Mouse (Mus musculus): Measurements from ENCODE around the gene Slc2a1. TPM values are rescaled to one million over a fixed set of nuclear protein-coding genes. Genes with fewer than 3 reads are reported as not detected.

Slc2a1 gene
- polyA plus RNA-seq, 1 experiment from 2014 or later, result 293 TPM

GRCm38 (mm10) chr4:119115611-119116070 is 7.1 kb downstream of the Slc2a1 start:
- H3K9me3 ChIP-seq (replicated peaks), result no peaks in the 10 kb centered on the region
- peak; percentile 24; the same call in 1 of the 2 replicates for ATAC-seq (ENCODE audit: insufficient read depth)
- H3K9ac ChIP-seq, result no peak overlapping the region
- H3K27me3 ChIP-seq, result no peaks in the 10 kb centered on the region
- H3K27ac ChIP-seq (replicated peaks), result peak overlapping the region; percentile 53
- peaks cover 99% of the 10 kb centered on the region for H3K4me1 ChIP-seq (replicated peaks)
- H3K36me3 ChIP-seq (replicated peaks), result peaks cover 100% of the 10 kb centered on the region
- WGBS (ENCODE audit: insufficient replicate concordance), result 30% methylated on average over 6 of the region's 6 CpGs
- peak overlapping the region; percentile 25 for H3K4me2 ChIP-seq
- H3K4me3 ChIP-seq (replicated peaks), result peak overlapping the region; percentile 96; the same call in 1 of the 2 replicates

- Histone ChIP-seq H3K4me1 (replicated peaks) (peaks cover 99% of the 10 kb centered on the region), H3K9me3 (replicated peaks) (no peaks in the 10 kb centered on the region), H3K27me3 (no peaks in the 10 kb centered on the region), H3K36me3 (replicated peaks) (peaks cover 100% of the 10 kb centered on the region), H3K4me2 (peak overlapping the region; percentile 5; the same call in 1 of the 2 replicates), H3K27ac (replicated peaks) (peak overlapping the region; percentile 53), H3K9ac (0 out of 2 replicates have a peak overlapping the region, but pooled peaks have one; percentile 4), H3K4me3 (replicated peaks) (0 out of 2 replicates have a peak overlapping the region, but pooled peaks have one; percentile 96)
- peak; percentile 35 for ATAC-seq (ENCODE audit: insufficient read depth)
- 59% methylated on average over 1 of the region's 1 CpGs for WGBS (ENCODE audit: insufficient replicate concordance)
Measured at GRCm38 (mm10) chr4:119116336-119116735, 7.8 kb downstream of the Slc2a1 start.

- peak overlapping the region; percentile 10; the same call in 1 of the 2 replicates for H3K4me2 ChIP-seq
Measured at GRCm38 (mm10) chr4:119117571-119117970, 9.1 kb downstream of the Slc2a1 start.

GRCm38 (mm10) chr4:119118659-119119077 is 10.2 kb downstream of the Slc2a1 start:
- Histone ChIP-seq H3K4me1 (replicated peaks) (peaks cover 99% of the 10 kb centered on the region), H3K36me3 (replicated peaks) (peaks cover 100% of the 10 kb centered on the region), H3K27ac (replicated peaks) (peak overlapping the region; percentile 71), H3K9ac (0 out of 2 replicates have a peak overlapping the region, but pooled peaks have one; percentile 20), H3K4me2 (peak overlapping the region; percentile 25; the same call in 1 of the 2 replicates), H3K9me3 (replicated peaks) (no peaks in the 10 kb centered on the region), H3K4me3 (replicated peaks) (peak overlapping the region; percentile 5; the same call in 1 of the 2 replicates), H3K27me3 (no peaks in the 10 kb centered on the region)
- WGBS (ENCODE audit: insufficient replicate concordance), result 58% methylated on average over 4 of the region's 4 CpGs
- ATAC-seq (ENCODE audit: insufficient read depth), result 0 out of 2 replicates have a peak, but pooled peaks have one; percentile 2

More at GRCm38 (mm10) chr4:119117571-119117970, 9.1 kb downstream of the Slc2a1 start:
- peaks cover 99% of the 10 kb centered on the region for H3K4me1 ChIP-seq (replicated peaks)
- no peaks in the 10 kb centered on the region for H3K9me3 ChIP-seq (replicated peaks)
- H3K9ac ChIP-seq, result no peak overlapping the region
- H3K36me3 ChIP-seq (replicated peaks), result peaks cover 100% of the 10 kb centered on the region
- WGBS (ENCODE audit: insufficient replicate concordance), result 78% methylated on average over 5 of the region's 5 CpGs
- H3K4me3 ChIP-seq (replicated peaks), result no peak overlapping the region
- ATAC-seq (ENCODE audit: insufficient read depth), result no peak
- peak overlapping the region; percentile 8; the same call in 1 of the 2 replicates for H3K27ac ChIP-seq (replicated peaks)
- no peaks in the 10 kb centered on the region for H3K27me3 ChIP-seq

DNA sequence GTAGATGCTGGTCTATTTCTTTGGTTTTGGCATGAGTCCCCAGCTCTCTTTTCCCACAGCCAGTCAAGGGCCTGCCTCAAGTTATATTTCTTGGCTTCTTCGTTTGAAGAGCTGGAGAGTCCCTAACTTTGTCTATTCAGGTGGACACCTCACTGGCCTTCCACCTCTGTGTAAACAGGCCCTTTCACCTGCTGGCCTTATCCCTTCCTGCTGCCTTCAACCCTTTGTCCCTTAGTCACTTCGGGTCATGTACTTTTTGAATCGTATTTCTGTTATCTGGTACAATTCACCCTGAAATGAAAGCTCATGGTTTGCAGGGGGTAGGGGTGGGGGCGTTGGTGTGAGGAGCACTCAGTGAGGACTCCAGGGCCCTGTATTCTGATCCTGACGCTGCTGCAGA is 10.8 kb downstream of the Slc2a1 start:
- no peaks in the 10 kb centered on the region for H3K27me3 ChIP-seq
- H3K9me3 ChIP-seq (replicated peaks), result no peaks in the 10 kb centered on the region
- no peak for ATAC-seq (ENCODE audit: insufficient read depth)
- WGBS (ENCODE audit: insufficient replicate concordance), result 54% methylated on average over 5 of the region's 5 CpGs
- H3K27ac ChIP-seq (replicated peaks), result peak overlapping the region; percentile 71
- peaks cover 100% of the 10 kb centered on the region for H3K36me3 ChIP-seq (replicated peaks)
- H3K4me1 ChIP-seq (replicated peaks), result peaks cover 99% of the 10 kb centered on the region
- peak overlapping the region; percentile 25 for H3K4me2 ChIP-seq
- H3K9ac ChIP-seq, result 0 out of 2 replicates have a peak overlapping the region, but pooled peaks have one; percentile 20
- no peak overlapping the region; the same call in 1 of the 2 replicates for H3K4me3 ChIP-seq (replicated peaks)

DNA sequence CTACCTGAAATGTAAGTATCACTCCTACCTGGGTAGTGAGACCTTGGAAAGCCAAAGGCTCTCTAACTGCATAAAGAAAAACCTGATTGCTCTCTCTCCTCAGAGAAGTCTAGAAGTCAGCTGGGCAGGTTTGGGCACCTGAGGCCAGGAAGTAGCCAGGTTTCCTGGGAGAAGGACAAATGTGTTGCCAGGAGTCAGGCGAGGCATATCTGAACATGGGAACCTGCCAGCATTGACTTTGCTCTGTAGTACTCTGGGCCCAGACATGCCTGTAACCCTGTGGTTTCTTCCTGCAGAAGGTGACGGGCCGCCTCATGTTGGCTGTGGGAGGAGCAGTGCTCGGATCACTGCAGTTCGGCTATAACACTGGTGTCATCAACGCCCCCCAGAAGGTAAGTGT is 11.6 kb downstream of the Slc2a1 start:
- H3K9ac ChIP-seq, result no peak overlapping the region; the same call in 1 of the 2 replicates
- peaks cover 100% of the 10 kb centered on the region for H3K36me3 ChIP-seq (replicated peaks)
- H3K27me3 ChIP-seq, result no peaks in the 10 kb centered on the region
- WGBS (ENCODE audit: insufficient replicate concordance), result 84% methylated on average over 6 of the region's 6 CpGs
- peak overlapping the region; percentile 71 for H3K27ac ChIP-seq (replicated peaks)
- H3K4me3 ChIP-seq (replicated peaks), result no peak overlapping the region; the same call in 1 of the 2 replicates
- no peaks in the 10 kb centered on the region for H3K9me3 ChIP-seq (replicated peaks)
- H3K4me1 ChIP-seq (replicated peaks), result peaks cover 99% of the 10 kb centered on the region
- peak overlapping the region; percentile 25; the same call in 1 of the 2 replicates for H3K4me2 ChIP-seq
- ATAC-seq (ENCODE audit: insufficient read depth), result no peak

DNA sequence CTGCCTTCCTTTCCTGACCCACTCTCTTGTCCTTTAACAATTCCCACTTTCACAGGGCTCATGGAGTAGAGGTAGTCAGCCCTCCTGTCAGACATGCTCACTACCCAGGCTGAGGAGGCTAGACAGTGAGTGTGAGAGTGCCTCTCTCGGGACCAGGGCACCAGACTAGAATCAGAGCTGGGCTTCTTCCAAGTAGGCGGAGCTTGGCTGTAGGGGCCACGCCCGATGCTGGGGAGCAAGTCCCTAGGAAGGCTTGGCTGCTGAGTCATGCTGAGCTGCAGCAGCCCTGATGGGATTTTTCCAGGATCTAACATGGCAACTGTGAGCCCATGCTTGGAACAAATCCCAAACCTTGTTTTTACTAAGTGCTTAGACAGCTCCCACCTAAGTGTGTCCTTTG is 12.7 kb downstream of the Slc2a1 start:
- Histone ChIP-seq H3K4me2 (no peak overlapping the region), H3K27ac (replicated peaks) (peak overlapping the region; percentile 71), H3K36me3 (replicated peaks) (peaks cover 100% of the 10 kb centered on the region), H3K4me1 (replicated peaks) (peaks cover 99% of the 10 kb centered on the region), H3K27me3 (no peaks in the 10 kb centered on the region), H3K9ac (no peak overlapping the region), H3K4me3 (replicated peaks) (no peak overlapping the region), H3K9me3 (replicated peaks) (no peaks in the 10 kb centered on the region)
- ATAC-seq (ENCODE audit: insufficient read depth), result peak; percentile 32
- WGBS (ENCODE audit: insufficient replicate concordance), result 21% methylated on average over 4 of the region's 4 CpGs

DNA sequence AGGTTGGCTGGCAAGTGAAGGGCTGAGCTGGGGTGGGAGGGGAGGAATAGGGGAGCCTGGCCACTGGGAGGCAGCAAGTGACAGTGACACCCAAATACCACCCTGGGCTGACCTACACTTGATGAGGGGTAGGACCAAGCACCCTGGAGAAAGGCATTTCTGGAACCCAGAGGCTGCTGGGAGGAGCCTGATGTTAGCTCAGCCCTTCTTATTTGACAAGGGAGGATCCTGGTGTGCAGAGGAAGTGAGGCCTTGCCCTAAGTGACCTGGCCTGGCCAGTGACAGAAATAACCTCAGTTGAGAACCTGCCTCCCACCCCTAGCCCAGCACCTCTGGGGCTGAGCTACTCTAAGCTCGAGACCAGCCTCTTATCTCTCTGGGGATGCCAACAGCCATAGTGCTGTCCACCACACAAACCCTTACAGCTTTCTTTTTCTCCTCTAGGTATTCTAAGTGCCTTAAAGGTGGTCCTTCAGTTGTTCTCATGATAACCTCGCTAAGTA is 16.3 kb downstream of the Slc2a1 start:
- peak overlapping the region; percentile 23; the same call in 1 of the 2 replicates for H3K4me2 ChIP-seq
- peak overlapping the region; percentile 70 for H3K27ac ChIP-seq (replicated peaks)
- ATAC-seq (ENCODE audit: insufficient read depth), result 0 out of 2 replicates have a peak, but pooled peaks have one; percentile 2
- 52% methylated on average over 2 of the region's 2 CpGs for WGBS (ENCODE audit: insufficient replicate concordance)
- H3K4me1 ChIP-seq (replicated peaks), result peaks cover 100% of the 10 kb centered on the region
- H3K9me3 ChIP-seq (replicated peaks), result no peaks in the 10 kb centered on the region
- H3K9ac ChIP-seq, result no peak overlapping the region
- no peaks in the 10 kb centered on the region for H3K27me3 ChIP-seq
- H3K36me3 ChIP-seq (replicated peaks), result peaks cover 100% of the 10 kb centered on the region
- H3K4me3 ChIP-seq (replicated peaks), result no peak overlapping the region

DNA sequence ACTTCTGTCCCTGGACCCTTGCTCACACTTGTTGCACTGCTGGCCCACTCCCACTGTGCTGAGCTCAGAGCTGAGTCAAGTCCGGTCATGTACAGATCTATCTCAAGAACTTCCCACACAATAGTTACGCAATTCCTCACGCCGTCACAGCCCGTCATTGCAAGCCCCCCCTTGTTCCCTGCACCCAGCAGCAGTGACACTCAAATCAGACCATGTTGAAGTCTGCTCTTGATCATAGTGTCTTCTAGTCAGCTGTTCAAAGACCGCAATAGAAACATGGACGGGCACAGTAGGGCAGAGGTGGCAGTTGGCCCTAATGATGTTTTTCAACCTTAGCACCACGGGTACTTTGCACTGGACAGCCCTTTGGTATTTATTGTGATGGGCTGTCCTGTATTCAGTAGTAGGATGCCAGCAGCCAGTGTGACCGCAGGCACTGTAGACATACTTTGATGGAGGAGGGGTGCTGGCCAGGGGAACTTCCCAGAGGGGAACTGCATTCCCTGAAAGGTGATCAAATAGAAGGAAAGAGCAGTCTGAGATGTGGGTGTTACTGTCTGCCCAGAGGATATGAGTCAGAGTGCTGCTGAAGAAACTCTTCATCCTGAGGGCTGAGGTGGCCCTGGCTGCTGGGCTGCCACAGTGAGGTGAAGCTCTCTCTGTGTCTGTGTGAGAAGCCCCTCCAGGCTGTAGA is 17.2 kb downstream of the Slc2a1 start:
- H3K9me3 ChIP-seq (replicated peaks), result no peaks in the 10 kb centered on the region
- H3K4me2 ChIP-seq, result peak overlapping the region; percentile 11; the same call in 1 of the 2 replicates
- H3K27me3 ChIP-seq, result no peaks in the 10 kb centered on the region
- H3K9ac ChIP-seq, result no peak overlapping the region
- H3K4me3 ChIP-seq (replicated peaks), result no peak overlapping the region
- peaks cover 99% of the 10 kb centered on the region for H3K4me1 ChIP-seq (replicated peaks)
- 64% methylated on average over 9 of the region's 9 CpGs for WGBS (ENCODE audit: insufficient replicate concordance)
- peaks cover 100% of the 10 kb centered on the region for H3K36me3 ChIP-seq (replicated peaks)
- H3K27ac ChIP-seq (replicated peaks), result peak overlapping the region; percentile 70
- ATAC-seq (ENCODE audit: insufficient read depth), result no peak

DNA sequence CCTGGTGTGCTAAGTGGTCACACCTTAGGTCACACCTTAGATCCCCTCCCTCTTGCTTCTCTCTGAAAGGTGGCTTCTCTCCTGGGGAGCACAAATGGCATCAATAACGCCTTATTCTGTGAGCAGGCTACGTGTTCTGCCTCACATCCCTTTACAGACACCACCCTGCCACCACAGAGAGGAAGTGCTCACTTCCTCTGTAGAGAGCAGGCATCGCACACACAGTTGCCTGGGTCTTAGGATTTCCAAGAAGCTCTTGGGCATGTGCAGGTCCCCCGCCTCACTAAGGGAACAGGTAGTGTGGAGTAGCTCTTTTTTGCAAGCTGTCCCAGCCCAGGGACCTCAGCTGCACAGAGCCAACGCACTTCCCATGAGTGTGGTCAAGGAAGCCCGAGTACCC is 18.7 kb downstream of the Slc2a1 start:
- H3K27me3 ChIP-seq, result no peaks in the 10 kb centered on the region
- peak overlapping the region; percentile 70 for H3K27ac ChIP-seq (replicated peaks)
- H3K4me2 ChIP-seq, result peak overlapping the region; percentile 11; the same call in 1 of the 2 replicates
- H3K36me3 ChIP-seq (replicated peaks), result peaks cover 100% of the 10 kb centered on the region
- H3K9me3 ChIP-seq (replicated peaks), result no peaks in the 10 kb centered on the region
- peak overlapping the region; percentile 4; the same call in 1 of the 2 replicates for H3K4me3 ChIP-seq (replicated peaks)
- peaks cover 90% of the 10 kb centered on the region for H3K4me1 ChIP-seq (replicated peaks)
- no peak for ATAC-seq (ENCODE audit: insufficient read depth)
- WGBS (ENCODE audit: insufficient replicate concordance), result 25% methylated on average over 6 of the region's 6 CpGs
- no peak overlapping the region for H3K9ac ChIP-seq

- Histone ChIP-seq H3K9ac (peak overlapping the region; percentile 15; the same call in 1 of the 2 replicates), H3K36me3 (replicated peaks) (peaks cover 100% of the 10 kb centered on the region), H3K9me3 (replicated peaks) (no peaks in the 10 kb centered on the region), H3K4me1 (replicated peaks) (peaks cover 80% of the 10 kb centered on the region), H3K4me2 (0 out of 2 replicates have a peak overlapping the region, but pooled peaks have one; percentile 0), H3K27me3 (no peaks in the 10 kb centered on the region), H3K27ac (replicated peaks) (peak overlapping the region; percentile 35), H3K4me3 (replicated peaks) (no peak overlapping the region)
- 36% methylated on average over 7 of the region's 7 CpGs for WGBS (ENCODE audit: insufficient replicate concordance)
- no peak for ATAC-seq (ENCODE audit: insufficient read depth)
Measured at GRCm38 (mm10) chr4:119128547-119128946, 20.0 kb downstream of the Slc2a1 start.

Data from liver, embryonic 15.5 days (tissue).